Mouse (Mus musculus) neural tube, embryonic 13.5 days (tissue): ENCODE measurements around the gene Zbtb20. TPM values are rescaled to one million over a fixed set of nuclear protein-coding genes. Genes with fewer than 3 reads are reported as not detected.

ENCODE experiments used
- ATAC-seq: fragments of 200-750 bp; cut with Nextera tagmentation; 2 replicates; pipeline ENCODE4 v1.8.0; 2017; ENCODE audit warnings: low read depth, mild to moderate bottlenecking, moderate TSS enrichment, moderate library complexity
- H3K27ac ChIP-seq: fragments of 300-500 bp; sonication (generic); replicated peaks from 2 replicates; pipeline ENCODE4 v1.5.1; 2015; ENCODE audit warnings: moderate library complexity, mild to moderate bottlenecking, inconsistent platforms
- H3K27me3 ChIP-seq: fragments of 300-500 bp; sonication (generic); 2 replicates; pipeline ENCODE4 v1.6.1; 2015; ENCODE audit warnings: mild to moderate bottlenecking, inconsistent platforms
- H3K36me3 ChIP-seq: fragments of 300-500 bp; sonication (generic); 2 replicates; pipeline ENCODE4 v1.6.1; 2015; ENCODE audit warnings: mild to moderate bottlenecking, inconsistent platforms
- H3K4me1 ChIP-seq: fragments of 300-500 bp; sonication (generic); replicated peaks from 2 replicates; pipeline ENCODE4 v1.6.1; 2015; ENCODE audit warnings: inconsistent platforms
- H3K4me2 ChIP-seq: fragments of 300-500 bp; sonication (generic); 2 replicates; pipeline ENCODE4 v1.6.1; 2015; ENCODE audit warnings: inconsistent platforms, mild to moderate bottlenecking, moderate library complexity
- H3K4me3 ChIP-seq: fragments of 300-500 bp; sonication (generic); 2 replicates; pipeline ENCODE4 v1.5.1; 2015; ENCODE audit warnings: mild to moderate bottlenecking, inconsistent platforms
- H3K9ac ChIP-seq: fragments of 300-500 bp; sonication (generic); 2 replicates; pipeline ENCODE4 v1.6.1; 2015; ENCODE audit warnings: moderate library complexity, mild to moderate bottlenecking, inconsistent platforms
- H3K9me3 ChIP-seq: fragments of 300-500 bp; sonication (generic); 2 replicates; pipeline ENCODE4 v1.6.1; 2016; ENCODE audit warnings: inconsistent platforms
- WGBS: fragments of 180-500 bp; shearing (Covaris S2); methylation state at CpG from one replicate; pipeline ENCODE4 v1.1.7; 2015; 5-methylcytosine and 5-hydroxymethylcytosine counted together
- polyA plus RNA-seq: library from polyadenylated mRNA; unstranded; fragments of >200 nt; fragmentation: Nextera tagmentation; extraction: Ambion mirVana; gene quantifications from 2 replicates; pipeline ENCODE4 v1.2.1, GENCODE M21; 2015

Zbtb20 gene
- polyA plus RNA-seq, 1 experiment from 2014 or later = 71.4 TPM

DNA sequence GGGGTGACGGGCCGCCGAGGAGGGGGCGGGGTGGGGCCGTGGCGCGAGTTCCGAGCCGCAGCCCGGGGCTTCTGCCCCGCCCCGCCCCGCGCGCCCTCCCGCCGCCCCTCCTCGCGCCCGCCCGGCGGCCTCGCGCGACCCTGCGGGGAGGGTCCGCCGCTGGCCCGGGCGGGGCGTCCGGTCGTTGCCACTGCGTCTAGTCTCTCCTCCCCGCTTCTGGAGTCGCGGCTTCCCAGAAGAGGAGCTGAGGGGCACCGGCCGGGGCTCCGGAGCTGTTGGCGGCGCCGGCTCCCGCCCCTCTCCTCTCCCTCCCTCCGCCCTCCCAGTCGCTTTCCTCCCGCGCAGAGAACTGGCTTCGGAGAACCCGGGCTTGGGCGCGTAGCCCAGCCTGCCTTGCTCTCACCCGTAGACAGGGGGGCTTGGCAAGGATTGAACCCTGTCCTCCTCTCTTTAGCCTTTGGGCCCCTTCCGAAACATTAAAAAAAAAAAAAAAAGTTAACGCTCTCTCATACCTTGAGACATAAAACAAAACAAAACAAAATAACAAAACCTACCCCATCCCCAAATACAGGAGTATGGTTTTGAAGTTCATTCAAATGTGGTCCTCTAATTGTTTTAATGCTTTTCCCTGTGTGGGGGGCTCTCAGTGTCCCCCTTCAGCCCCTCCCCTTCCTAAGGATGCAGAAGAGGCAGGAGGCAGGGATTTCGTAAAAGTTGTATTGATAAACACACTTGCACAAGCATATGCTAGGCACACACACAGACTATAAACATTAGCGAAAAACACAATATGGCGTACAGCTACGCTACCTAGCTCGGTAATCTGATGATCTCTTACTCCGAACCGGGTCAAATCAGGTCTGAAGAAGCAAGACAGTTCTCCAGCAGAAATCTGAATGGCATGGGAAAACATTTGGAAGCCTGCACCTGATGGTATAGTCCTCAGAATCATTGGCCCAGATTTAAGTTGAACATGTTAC lies 630 bp downstream of the Zbtb20 start:
- H3K4me2 ChIP-seq = peak overlapping the region; percentile 75
- no peaks in the 10 kb centered on the region for H3K9me3 ChIP-seq
- H3K36me3 ChIP-seq = no peaks in the 10 kb centered on the region
- H3K27me3 ChIP-seq = no peaks in the 10 kb centered on the region
- 2% methylated on average over 32 of the region's 62 CpGs for WGBS
- peaks cover 8% of the 10 kb centered on the region for H3K4me1 ChIP-seq
- H3K9ac ChIP-seq = peak overlapping the region; percentile 81
- peak overlapping the region; percentile 98 for H3K27ac ChIP-seq
- H3K4me3 ChIP-seq = peak overlapping the region; percentile 61
- peak; percentile 51 for ATAC-seq

DNA sequence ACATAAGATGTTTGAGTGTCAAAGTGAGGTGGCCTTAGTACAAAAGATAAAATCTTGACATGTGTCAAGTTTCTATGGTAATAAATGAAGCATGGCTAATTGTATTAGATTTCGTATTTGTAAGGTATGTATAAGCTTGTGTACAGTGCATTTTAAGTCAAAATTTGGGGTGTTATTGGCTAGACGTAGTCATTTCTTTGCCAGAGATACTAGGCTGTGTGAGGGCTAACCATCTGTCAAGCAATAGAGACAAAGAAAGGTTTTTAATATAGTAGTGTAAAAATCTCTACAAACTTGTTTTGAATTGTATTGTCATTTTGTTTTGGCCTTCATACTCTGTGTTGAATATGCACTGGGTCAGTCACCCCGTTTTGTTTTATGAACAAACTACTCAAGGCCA lies 4.4 kb downstream of the Zbtb20 start:
- no peaks in the 10 kb centered on the region for H3K36me3 ChIP-seq
- 85% methylated on average over 3 of the region's 3 CpGs for WGBS
- no peak overlapping the region for H3K9ac ChIP-seq
- H3K27me3 ChIP-seq = no peaks in the 10 kb centered on the region
- H3K27ac ChIP-seq = no peak overlapping the region
- H3K4me2 ChIP-seq = no peak overlapping the region
- no peak for ATAC-seq
- H3K4me1 ChIP-seq = peaks cover 8% of the 10 kb centered on the region
- H3K9me3 ChIP-seq = no peaks in the 10 kb centered on the region
- H3K4me3 ChIP-seq = no peak overlapping the region

DNA sequence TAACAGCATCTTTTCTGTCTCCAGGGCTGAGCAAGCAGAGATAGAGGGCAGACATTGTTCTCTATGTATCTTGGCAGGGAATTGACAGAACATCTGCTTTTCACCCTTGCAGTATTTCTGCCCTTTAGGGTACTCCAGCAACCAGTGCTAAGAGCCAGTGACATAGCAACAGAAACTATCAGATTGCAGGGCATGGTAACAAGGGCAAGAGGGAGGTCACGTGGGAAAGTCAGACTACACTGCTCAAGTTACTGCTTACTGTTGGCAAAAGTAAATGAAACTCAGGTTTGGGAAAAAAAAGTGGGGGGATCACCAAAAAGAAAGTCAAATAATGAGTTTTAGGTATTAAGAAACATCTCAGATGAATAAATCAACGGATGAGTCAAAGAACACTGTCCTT lies 9.9 kb downstream of the Zbtb20 start:
- 62% methylated on average over 2 of the region's 2 CpGs for WGBS
- no peak for ATAC-seq
- Histone ChIP-seq H3K36me3 (no peaks in the 10 kb centered on the region), H3K4me1 (no peaks in the 10 kb centered on the region; the same call in 1 of the 2 replicates), H3K9ac (no peak overlapping the region), H3K27ac (no peak overlapping the region), H3K27me3 (no peaks in the 10 kb centered on the region), H3K9me3 (no peaks in the 10 kb centered on the region), H3K4me3 (no peak overlapping the region), H3K4me2 (no peak overlapping the region)

DNA sequence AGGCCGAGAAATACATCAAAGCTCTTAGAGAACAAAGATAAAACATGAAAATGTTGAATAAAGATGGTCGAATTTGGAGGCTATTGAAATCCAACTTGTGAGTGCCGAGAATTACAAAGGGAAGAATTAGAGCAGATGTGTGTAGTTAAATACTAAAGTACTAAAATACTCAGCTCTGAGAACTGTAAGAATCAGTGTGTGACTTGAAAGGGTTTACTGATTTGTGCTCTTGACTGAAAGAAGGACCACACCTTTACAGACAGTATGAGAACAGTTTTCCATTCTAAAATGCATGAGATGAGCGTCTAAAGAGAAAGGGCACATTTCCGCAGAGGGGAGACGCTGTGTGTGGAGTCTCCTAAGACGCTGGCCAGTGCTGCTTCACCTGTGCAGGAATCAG lies 10.3 kb downstream of the Zbtb20 start:
- Histone ChIP-seq H3K27me3 (no peaks in the 10 kb centered on the region), H3K27ac (no peak overlapping the region), H3K4me3 (no peak overlapping the region), H3K9ac (no peak overlapping the region), H3K9me3 (no peaks in the 10 kb centered on the region), H3K4me1 (no peaks in the 10 kb centered on the region; the same call in 1 of the 2 replicates), H3K36me3 (no peaks in the 10 kb centered on the region), H3K4me2 (no peak overlapping the region)
- WGBS = 76% methylated on average over 7 of the region's 7 CpGs
- no peak for ATAC-seq

GRCm38 (mm10) chr16:42897125-42897693 lies 21.5 kb downstream of the Zbtb20 start:
- no peaks in the 10 kb centered on the region for H3K36me3 ChIP-seq
- H3K9me3 ChIP-seq = no peaks in the 10 kb centered on the region
- H3K4me3 ChIP-seq = no peak overlapping the region
- H3K27ac ChIP-seq = no peak overlapping the region
- ATAC-seq = no peak
- no peak overlapping the region for H3K9ac ChIP-seq
- H3K27me3 ChIP-seq = no peaks in the 10 kb centered on the region
- no peaks in the 10 kb centered on the region for H3K4me1 ChIP-seq
- WGBS = 77% methylated on average over 3 of the region's 3 CpGs
- H3K4me2 ChIP-seq = no peak overlapping the region

GRCm38 (mm10) chr16:42900328-42900727 lies 24.6 kb downstream of the Zbtb20 start:
- Histone ChIP-seq H3K4me3 (no peak overlapping the region), H3K4me2 (no peak overlapping the region), H3K27me3 (no peaks in the 10 kb centered on the region), H3K27ac (no peak overlapping the region), H3K36me3 (no peaks in the 10 kb centered on the region), H3K4me1 (no peaks in the 10 kb centered on the region), H3K9ac (no peak overlapping the region), H3K9me3 (no peaks in the 10 kb centered on the region)
- 85% methylated on average over 1 of the region's 1 CpGs for WGBS
- ATAC-seq = no peak

DNA sequence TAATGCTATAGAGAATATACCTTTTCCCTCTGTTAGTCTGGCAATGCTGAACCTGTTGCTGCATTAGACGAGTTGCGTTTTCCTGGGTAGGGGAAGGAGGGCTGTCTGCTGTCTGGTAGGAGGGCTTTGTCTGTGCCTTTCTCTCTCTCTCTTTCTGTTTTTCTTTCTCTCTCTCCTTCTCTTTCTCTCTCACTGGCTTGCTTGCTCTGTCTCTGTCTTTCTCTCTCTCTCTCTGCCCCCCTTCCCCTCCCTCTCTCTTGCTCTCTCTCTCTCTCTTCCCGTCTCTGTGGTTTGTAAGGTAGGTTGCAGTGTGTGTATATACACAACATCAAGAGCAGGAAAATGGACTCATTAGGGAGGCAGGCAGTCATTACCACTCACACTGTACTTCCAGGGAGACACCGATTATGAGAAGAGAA lies 31.6 kb downstream of the Zbtb20 start:
- H3K4me3 ChIP-seq = peak overlapping the region; percentile 21
- H3K27ac ChIP-seq = peak overlapping the region; percentile 46
- H3K27me3 ChIP-seq = no peaks in the 10 kb centered on the region
- no peak for ATAC-seq
- H3K36me3 ChIP-seq = no peaks in the 10 kb centered on the region
- peak overlapping the region; percentile 53; the same call in 1 of the 2 replicates for H3K9ac ChIP-seq
- no peaks in the 10 kb centered on the region for H3K9me3 ChIP-seq
- 32% methylated on average over 4 of the region's 4 CpGs for WGBS
- H3K4me2 ChIP-seq = peak overlapping the region; percentile 40
- H3K4me1 ChIP-seq = 0 out of 2 replicates have a peak, but pooled peaks cover 4% of the 10 kb centered on the region

DNA sequence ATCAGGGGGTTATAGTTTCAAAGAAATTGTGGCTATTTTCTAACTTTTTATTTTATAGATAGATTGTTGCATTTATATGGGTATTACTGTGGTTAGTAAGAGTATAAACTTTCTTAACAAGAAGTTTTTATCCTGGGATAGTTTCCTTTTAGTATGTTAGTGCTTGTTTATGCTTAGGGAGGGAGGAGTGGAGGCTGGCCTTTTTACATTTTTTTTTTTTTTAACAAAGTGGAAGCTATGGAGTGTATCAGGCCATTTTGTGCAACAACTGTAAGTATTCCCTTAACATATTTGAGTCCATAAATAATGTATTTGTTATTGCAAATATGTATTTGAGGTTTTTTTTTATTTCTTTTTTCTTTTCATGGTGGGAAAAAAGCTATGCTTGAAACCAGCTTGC lies 32.7 kb downstream of the Zbtb20 start:
- H3K36me3 ChIP-seq = no peaks in the 10 kb centered on the region
- no peaks in the 10 kb centered on the region for H3K27me3 ChIP-seq
- H3K27ac ChIP-seq = no peak overlapping the region
- no peak for ATAC-seq
- no peak overlapping the region for H3K9ac ChIP-seq
- no peak overlapping the region for H3K4me3 ChIP-seq
- peak overlapping the region; percentile 14; the same call in 1 of the 2 replicates for H3K4me2 ChIP-seq
- H3K4me1 ChIP-seq = 0 out of 2 replicates have a peak, but pooled peaks cover 4% of the 10 kb centered on the region
- no peaks in the 10 kb centered on the region for H3K9me3 ChIP-seq

GRCm38 (mm10) chr16:42908896-42909295 lies 33.2 kb downstream of the Zbtb20 start:
- no peak overlapping the region for H3K9ac ChIP-seq
- H3K4me3 ChIP-seq = no peak overlapping the region
- H3K36me3 ChIP-seq = no peaks in the 10 kb centered on the region
- no peak for ATAC-seq
- no peak overlapping the region for H3K4me2 ChIP-seq
- H3K4me1 ChIP-seq = 0 out of 2 replicates have a peak, but pooled peaks cover 4% of the 10 kb centered on the region
- H3K9me3 ChIP-seq = no peaks in the 10 kb centered on the region
- H3K27me3 ChIP-seq = no peaks in the 10 kb centered on the region
- H3K27ac ChIP-seq = no peak overlapping the region
- 80% methylated on average over 5 of the region's 5 CpGs for WGBS

DNA sequence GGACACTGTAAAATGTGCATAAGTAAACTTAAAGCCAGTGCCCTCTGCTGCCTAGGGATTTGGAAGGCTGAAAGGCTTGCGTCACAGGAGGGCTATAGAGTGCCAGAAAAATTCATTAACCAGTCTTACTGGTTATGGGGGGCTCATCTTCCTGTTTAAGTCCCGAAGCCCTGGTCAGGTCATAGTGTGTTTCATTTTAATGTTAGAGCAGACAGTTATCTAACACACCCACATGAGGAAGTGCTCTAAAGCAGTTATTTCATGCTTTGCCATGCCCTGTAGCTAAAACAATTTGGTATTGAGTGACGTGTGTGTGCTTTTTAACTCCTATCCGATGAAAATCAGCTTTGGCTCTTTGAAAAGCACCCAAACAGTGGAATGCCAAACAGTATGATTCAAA lies 34.3 kb downstream of the Zbtb20 start:
- Histone ChIP-seq H3K4me2 (0 out of 2 replicates have a peak overlapping the region, but pooled peaks have one; percentile 9), H3K4me1 (0 out of 2 replicates have a peak, but pooled peaks cover 4% of the 10 kb centered on the region), H3K9me3 (no peaks in the 10 kb centered on the region), H3K27ac (0 out of 2 replicates have a peak overlapping the region, but pooled peaks have one; percentile 13), H3K4me3 (no peak overlapping the region), H3K36me3 (no peaks in the 10 kb centered on the region), H3K9ac (no peak overlapping the region), H3K27me3 (no peaks in the 10 kb centered on the region)
- no peak for ATAC-seq
- WGBS = 48% methylated on average over 4 of the region's 4 CpGs

DNA sequence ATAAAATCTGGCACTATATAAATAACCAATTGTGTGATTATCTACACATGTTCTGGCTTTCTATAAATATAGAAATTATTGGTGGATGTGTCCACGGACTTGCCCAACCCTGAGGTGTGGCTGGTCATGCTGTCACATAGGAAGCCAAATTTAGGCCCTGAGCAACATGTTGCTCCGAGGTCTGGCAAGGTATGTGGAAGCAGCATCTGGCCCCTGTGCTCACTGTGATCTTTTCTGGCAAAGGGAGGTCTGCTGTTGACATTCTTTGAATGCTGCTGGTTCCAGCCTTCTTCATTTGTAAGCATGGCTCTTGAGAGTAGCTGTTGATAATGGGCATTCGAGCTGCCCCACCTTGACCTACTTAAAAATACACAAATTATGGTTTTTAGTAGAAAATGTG lies 35.0 kb downstream of the Zbtb20 start:
- no peaks in the 10 kb centered on the region for H3K27me3 ChIP-seq
- no peak overlapping the region for H3K9ac ChIP-seq
- no peaks in the 10 kb centered on the region for H3K9me3 ChIP-seq
- no peaks in the 10 kb centered on the region for H3K36me3 ChIP-seq
- no peak for ATAC-seq
- H3K4me2 ChIP-seq = no peak overlapping the region
- WGBS = 80% methylated on average over 3 of the region's 3 CpGs
- 0 out of 2 replicates have a peak, but pooled peaks cover 4% of the 10 kb centered on the region for H3K4me1 ChIP-seq
- no peak overlapping the region for H3K4me3 ChIP-seq
- H3K27ac ChIP-seq = no peak overlapping the region

DNA sequence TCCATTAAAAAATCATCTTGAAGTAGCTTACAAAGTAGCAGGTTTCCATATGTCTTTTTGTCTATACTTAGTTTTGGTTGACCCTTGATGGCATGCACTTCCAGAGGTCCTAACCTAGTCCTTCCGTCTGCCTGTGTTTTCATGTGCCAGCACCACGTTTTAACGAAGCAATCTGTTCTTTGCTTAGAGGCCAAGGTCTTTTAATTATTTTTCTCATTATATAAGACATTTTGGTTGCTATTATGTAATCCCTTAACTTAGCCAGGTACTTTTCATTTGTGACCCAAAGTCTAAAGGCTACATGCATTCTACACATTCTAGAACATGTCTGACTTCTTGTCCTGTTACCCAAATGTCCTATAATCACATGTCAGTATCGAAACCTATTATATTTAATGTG lies 35.6 kb downstream of the Zbtb20 start:
- H3K27ac ChIP-seq = no peak overlapping the region
- no peak overlapping the region for H3K4me3 ChIP-seq
- no peaks in the 10 kb centered on the region for H3K9me3 ChIP-seq
- H3K4me1 ChIP-seq = 0 out of 2 replicates have a peak, but pooled peaks cover 4% of the 10 kb centered on the region
- H3K9ac ChIP-seq = no peak overlapping the region
- no peak for ATAC-seq
- H3K27me3 ChIP-seq = no peaks in the 10 kb centered on the region
- 85% methylated on average over 4 of the region's 4 CpGs for WGBS
- no peak overlapping the region for H3K4me2 ChIP-seq
- H3K36me3 ChIP-seq = no peaks in the 10 kb centered on the region
